Mouse (Mus musculus): ENCODE data around the gene Rpp30.

- TF ChIP-seq CTCF (IDR thresholded peaks at IDR 0.05; ENCODE audit: extremely low read depth, insufficient read length, insufficient replicate concordance, low read depth, low read length) (no peak), POLR2A (IDR thresholded peaks at IDR 0.05; ENCODE audit: low read depth, low read length) (no peak)
Observed at GRCm38 (mm10) chr19:36057231-36057811, 26.2 kb upstream of the Rpp30 start, which contains the start of gene Htr7.

Data from small intestine, adult 2 months (tissue).